Mouse (Mus musculus) C2C12 (cell line): ENCODE measurements around the gene Furin. TPM values are rescaled to one million over a fixed set of nuclear protein-coding genes. Genes with fewer than 3 reads are reported as not detected.
A peak's percentile ranks its signal among the peaks of the same experiment; 100 is the strongest.

Source experiments
- H3K27me3 ChIP-seq: one replicate; pipeline ENCODE4 v1.6.1; 2011; ENCODE audit not compliant: control insufficient read depth, insufficient read depth, insufficient read length
- H3K36me3 ChIP-seq: one replicate; pipeline ENCODE4 v1.6.1; 2011; ENCODE audit not compliant: control insufficient read depth, insufficient read depth
- H3K4me3 ChIP-seq: one replicate; pipeline ENCODE4 v1.5.1; 2011; ENCODE audit warnings: mild to moderate bottlenecking, control low read depth; ENCODE audit not compliant: poor library complexity, insufficient read depth, severe bottlenecking
- H3K79me2 ChIP-seq: one replicate; pipeline ENCODE4 v1.6.1; 2011; ENCODE audit not compliant: control insufficient read depth, insufficient read depth
- H3K79me3 ChIP-seq: one replicate; pipeline ENCODE4 v1.6.1; 2011; ENCODE audit warnings: low read depth, control low read depth
- H3ac ChIP-seq: one replicate; pipeline ENCODE3; 2011; ENCODE audit warnings: low read depth; ENCODE audit not compliant: control insufficient read depth, insufficient read length
- CEBPB ChIP-seq: IDR thresholded peaks from one replicate; pipeline ENCODE4 v1.6.1; 2011; ENCODE audit warnings: low read depth, mild to moderate bottlenecking, control low read depth, moderate library complexity
- CTCF ChIP-seq: IDR thresholded peaks from one replicate; pipeline ENCODE4 v1.5.1; 2011; ENCODE audit not compliant: control insufficient read depth, insufficient read depth, insufficient read length
- FOSL1 ChIP-seq: IDR thresholded peaks from one replicate; pipeline ENCODE4 v1.8.0; 2011; ENCODE audit warnings: mild to moderate bottlenecking, low read length; ENCODE audit not compliant: poor library complexity, insufficient read depth, severe bottlenecking
- MAX ChIP-seq: IDR thresholded peaks from one replicate; pipeline ENCODE4 v1.6.1; 2011; ENCODE audit warnings: mild to moderate bottlenecking, control low read depth
- MYOD1 ChIP-seq: IDR thresholded peaks from one replicate; pipeline ENCODE4 v1.6.1; 2011; ENCODE audit warnings: low read depth; ENCODE audit not compliant: control insufficient read depth, insufficient read length
- MYOG ChIP-seq: IDR thresholded peaks from one replicate; pipeline ENCODE4 v1.6.1; 2011; ENCODE audit not compliant: control insufficient read depth, insufficient read length; ENCODE audit errors: extremely low read depth
- USF1 ChIP-seq: IDR thresholded peaks from one replicate; pipeline ENCODE4 v1.6.1; 2011; ENCODE audit warnings: low read depth, mild to moderate bottlenecking, control low read depth, moderate library complexity
- polyA plus RNA-seq: library from polyadenylated mRNA; unstranded; fragments of >200 nt; fragmentation: generic; extraction: Trizol; gene quantifications from one replicate; pipeline ENCODE4 v1.2.1, GENCODE M21; 2012; ENCODE audit warnings: missing spikeins

The Furin gene
- polyA plus RNA-seq, 1 experiment = 63.6 TPM

DNA sequence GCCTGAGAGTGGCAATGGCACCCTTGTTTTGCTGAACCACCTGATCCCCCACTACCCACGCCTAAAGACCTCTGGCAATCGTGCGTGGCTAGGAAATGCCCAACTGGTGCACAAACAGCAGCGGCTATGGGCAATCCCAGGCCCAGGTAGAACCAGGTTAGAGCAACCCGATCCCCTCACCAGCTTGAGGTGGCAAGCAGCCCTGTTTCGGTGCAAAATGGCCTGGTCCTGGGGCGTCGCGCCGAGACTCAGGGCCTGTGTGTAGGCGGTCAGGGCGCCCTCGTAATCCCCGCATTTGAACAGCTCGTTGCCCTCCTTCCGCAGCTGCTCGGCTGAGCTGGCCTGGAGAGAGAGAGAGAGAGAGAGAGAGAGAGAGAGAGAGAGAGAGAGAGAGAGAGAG, 65.9 kb downstream of the Furin start:
- H3K4me3 ChIP-seq = peak overlapping the region; percentile 44
- H3K36me3 ChIP-seq = peaks cover 30% of the 10 kb centered on the region
- peak overlapping the region; percentile 92 for H3ac ChIP-seq
- H3K79me2 ChIP-seq = peaks cover 17% of the 10 kb centered on the region
- H3K27me3 ChIP-seq = no peaks in the 10 kb centered on the region
- TF ChIP-seq MAX (no peak), CEBPB (no peak), MYOG (no peak), FOSL1 (no peak), USF1 (no peak), CTCF (no peak), MYOD1 (no peak)
- peaks cover 4% of the 10 kb centered on the region for H3K79me3 ChIP-seq

Other genes with a start within 250 kb of the Furin start
- 19.8 TPM for gene Sema4b, start 218.6 kb downstream of the Furin start, polyA plus RNA-seq
- gene Cib1, start 172.6 kb downstream of the Furin start, polyA plus RNA-seq = 131 TPM
- gene Gdpgp1, start 172.6 kb downstream of the Furin start, polyA plus RNA-seq = 1.2 TPM
- gene Ttll13, start 159.1 kb downstream of the Furin start, polyA plus RNA-seq = not detected
- gene Ngrn, start 144.2 kb downstream of the Furin start, polyA plus RNA-seq = 31.1 TPM
- gene Vps33b, start 135.8 kb downstream of the Furin start, polyA plus RNA-seq = 6.6 TPM
- 55.1 TPM for gene Prc1, start 111.0 kb downstream of the Furin start, polyA plus RNA-seq
- 7.0 TPM for gene Rccd1, start 81.0 kb downstream of the Furin start, polyA plus RNA-seq
- gene Unc45a, start 64.4 kb downstream of the Furin start, polyA plus RNA-seq = 46.9 TPM
- 55.9 TPM for gene Hddc3, start 62.3 kb downstream of the Furin start, polyA plus RNA-seq
- 21.5 TPM for gene Man2a2, start 34.1 kb downstream of the Furin start, polyA plus RNA-seq
- 0.82 TPM for gene Fes, start 17.5 kb downstream of the Furin start, polyA plus RNA-seq
- gene Blm, start 129.7 kb upstream of the Furin start, polyA plus RNA-seq = 2.6 TPM